Mouse (Mus musculus) limb, embryonic 14.5 days (tissue): ENCODE measurements around the gene Spcs2. TPM values are rescaled to one million over a fixed set of nuclear protein-coding genes. Genes with fewer than 3 reads are reported as not detected.
"Not testable (repeated sequence)": the region's sequence is repeated elsewhere in the genome, so short reads cannot be mapped to it uniquely, and the experiment has no call there.

Experiments
- ATAC-seq: fragments of 200-750 bp; cut with Nextera tagmentation; 2 replicates; pipeline ENCODE4 v1.8.0; 2017; ENCODE audit warnings: low read depth, moderate number of reproducible peaks, moderate TSS enrichment; ENCODE audit not compliant: low FRiP score
- DNase-seq: peaks from one replicate; pipeline ENCODE4 v3.0.0-alpha.2; 2015; ENCODE audit warnings: low spot score
- H3K27ac ChIP-seq: fragments of 300-500 bp; sonication (generic); replicated peaks from 2 replicates; pipeline ENCODE4 v1.5.1; 2014; ENCODE audit warnings: low read depth, mild to moderate bottlenecking, low read length, moderate library complexity, mixed read lengths
- H3K27me3 ChIP-seq: fragments of 300-500 bp; sonication (generic); 2 replicates; pipeline ENCODE4 v1.6.1; 2014; ENCODE audit warnings: low read length, mixed read lengths; ENCODE audit not compliant: control insufficient read depth, insufficient read depth
- H3K36me3 ChIP-seq: fragments of 300-500 bp; sonication (generic); 2 replicates; pipeline ENCODE4 v1.6.1; 2014; ENCODE audit warnings: mild to moderate bottlenecking, low read length, moderate library complexity, mixed read lengths; ENCODE audit not compliant: control insufficient read depth, insufficient read depth
- H3K4me1 ChIP-seq: fragments of 300-500 bp; sonication (generic); 2 replicates; pipeline ENCODE4 v1.6.1; 2014; ENCODE audit warnings: antibody characterized with exemption, low read length, mixed read lengths; ENCODE audit not compliant: control insufficient read depth, insufficient read depth
- H3K4me2 ChIP-seq: fragments of 300-500 bp; sonication (generic); replicated peaks from 2 replicates; pipeline ENCODE4 v1.6.1; 2014; ENCODE audit warnings: low read depth, mild to moderate bottlenecking, low read length, moderate library complexity; ENCODE audit not compliant: severe bottlenecking
- H3K4me3 ChIP-seq: fragments of 300-500 bp; sonication (generic); replicated peaks from 2 replicates; pipeline ENCODE4 v1.5.1; 2014; ENCODE audit warnings: low read length
- H3K9ac ChIP-seq: fragments of 300-500 bp; sonication (generic); 2 replicates; pipeline ENCODE4 v1.6.1; 2014; ENCODE audit warnings: mild to moderate bottlenecking, low read depth, low read length, moderate library complexity; ENCODE audit not compliant: severe bottlenecking
- H3K9me3 ChIP-seq: fragments of 300-500 bp; sonication (generic); 2 replicates; pipeline ENCODE4 v1.6.1; 2016; ENCODE audit warnings: low read length; ENCODE audit not compliant: control insufficient read depth
- POLR2A ChIP-seq: fragments of 200-500 bp; IDR thresholded peaks from 2 replicates; pipeline ENCODE4 v1.8.0; 2012; ENCODE audit warnings: inconsistent platforms, mild to moderate bottlenecking, moderate library complexity, borderline replicate concordance; ENCODE audit not compliant: insufficient read depth, insufficient read length; ENCODE audit errors: extremely low read depth
- WGBS: fragments of 180-500 bp; shearing (Covaris S2); extraction: QIAGEN DNeasy Blood & Tissue Kit; methylation state at CpG from one replicate; pipeline ENCODE4 v1.1.7; 2014; 5-methylcytosine and 5-hydroxymethylcytosine counted together
- polyA plus RNA-seq, 2 experiments: library from polyadenylated mRNA; depleted of rRNA in 1 of 2; stranded (reverse) in 1 of 2; unstranded in 1 of 2; fragments of >200 nt; fragmentation: Nextera tagmentation in 1 of 2; extraction: Ambion mirVana in 1 of 2; gene quantifications; 2 replicates each; pipeline versions ENCODE4 v1.2.1 to v1.2.3; 2012 to 2014

The Spcs2 gene
- polyA plus RNA-seq, 2 experiments: 115 to 301 TPM

- H3K9ac ChIP-seq: no peak overlapping the region
- no peak overlapping the region for H3K4me3 ChIP-seq
- 0 out of 2 replicates have a peak, but pooled peaks cover 6% of the 10 kb centered on the region for H3K36me3 ChIP-seq
- H3K4me1 ChIP-seq: no peaks in the 10 kb centered on the region
- TF ChIP-seq POLR2A: no peak
- no peak overlapping the region for H3K27ac ChIP-seq
- no peak overlapping the region for H3K4me2 ChIP-seq
- DNase-seq (no peak), ATAC-seq (no peak)
- H3K27me3 ChIP-seq: no peaks in the 10 kb centered on the region
- no peaks in the 10 kb centered on the region for H3K9me3 ChIP-seq
- 90% methylated on average over 11 of the region's 11 CpGs for WGBS
Measured at GRCm38 (mm10) chr7:99813394-99813793, 49.9 kb downstream of the Spcs2 start.

GRCm38 (mm10) chr7:99811661-99812060 is 51.6 kb downstream of the Spcs2 start:
- no peak overlapping the region for H3K9ac ChIP-seq
- WGBS: 76% methylated on average over 4 of the region's 4 CpGs

GRCm38 (mm10) chr7:99810814-99811213 is 52.4 kb downstream of the Spcs2 start:
- H3K27ac ChIP-seq: no peak overlapping the region
- TF ChIP-seq POLR2A: no peak
- H3K4me2 ChIP-seq: no peak overlapping the region
- H3K9ac ChIP-seq: no peak overlapping the region
- no peaks in the 10 kb centered on the region for H3K4me1 ChIP-seq
- ATAC-seq: no peak
- no peaks in the 10 kb centered on the region for H3K27me3 ChIP-seq
- H3K4me3 ChIP-seq: no peak overlapping the region
- no peaks in the 10 kb centered on the region for H3K9me3 ChIP-seq
- 88% methylated on average over 2 of the region's 2 CpGs for WGBS
- no peak for DNase-seq
- H3K36me3 ChIP-seq: 0 out of 2 replicates have a peak, but pooled peaks cover 6% of the 10 kb centered on the region

More at GRCm38 (mm10) chr7:99811661-99812060, 51.6 kb downstream of the Spcs2 start:
- 0 out of 2 replicates have a peak, but pooled peaks cover 6% of the 10 kb centered on the region for H3K36me3 ChIP-seq
- no peak overlapping the region for H3K27ac ChIP-seq
- DNase-seq (no peak), ATAC-seq (no peak)
- H3K4me2 ChIP-seq: no peak overlapping the region
- H3K9me3 ChIP-seq: no peaks in the 10 kb centered on the region
- no peaks in the 10 kb centered on the region for H3K4me1 ChIP-seq
- no peaks in the 10 kb centered on the region for H3K27me3 ChIP-seq
- TF ChIP-seq POLR2A: no peak
- no peak overlapping the region for H3K4me3 ChIP-seq

GRCm38 (mm10) chr7:99807043-99807442 is 56.2 kb downstream of the Spcs2 start:
- not testable (repeated sequence) for DNase-seq, H3K4me3 ChIP-seq, H3K9ac ChIP-seq, H3K36me3 ChIP-seq, ATAC-seq, H3K27ac ChIP-seq, H3K4me2 ChIP-seq, H3K4me1 ChIP-seq, H3K27me3 ChIP-seq, H3K9me3 ChIP-seq
- WGBS: 70% methylated on average over 6 of the region's 7 CpGs

GRCm38 (mm10) chr7:99805340-99805739 is 57.9 kb downstream of the Spcs2 start:
- H3K4me2 ChIP-seq: no peak overlapping the region
- H3K4me3 ChIP-seq: no peak overlapping the region
- WGBS: 66% methylated on average over 1 of the region's 1 CpGs
- H3K36me3 ChIP-seq: no peaks in the 10 kb centered on the region
- H3K9ac ChIP-seq: no peak overlapping the region
- no peaks in the 10 kb centered on the region for H3K27me3 ChIP-seq
- DNase-seq: no peak
- no peak for TF ChIP-seq POLR2A
- H3K4me1 ChIP-seq: no peaks in the 10 kb centered on the region
- H3K27ac ChIP-seq: no peak overlapping the region
- ATAC-seq: no peak
- H3K9me3 ChIP-seq: no peaks in the 10 kb centered on the region

- not testable (repeated sequence) for H3K4me1 ChIP-seq, H3K27me3 ChIP-seq, H3K27ac ChIP-seq, H3K4me3 ChIP-seq, H3K9me3 ChIP-seq, H3K36me3 ChIP-seq, ATAC-seq, H3K4me2 ChIP-seq, DNase-seq, H3K9ac ChIP-seq
- 88% methylated on average over 3 of the region's 3 CpGs for WGBS
Measured at GRCm38 (mm10) chr7:99804033-99804432, 59.2 kb downstream of the Spcs2 start.
